In the genomic region with DNA sequence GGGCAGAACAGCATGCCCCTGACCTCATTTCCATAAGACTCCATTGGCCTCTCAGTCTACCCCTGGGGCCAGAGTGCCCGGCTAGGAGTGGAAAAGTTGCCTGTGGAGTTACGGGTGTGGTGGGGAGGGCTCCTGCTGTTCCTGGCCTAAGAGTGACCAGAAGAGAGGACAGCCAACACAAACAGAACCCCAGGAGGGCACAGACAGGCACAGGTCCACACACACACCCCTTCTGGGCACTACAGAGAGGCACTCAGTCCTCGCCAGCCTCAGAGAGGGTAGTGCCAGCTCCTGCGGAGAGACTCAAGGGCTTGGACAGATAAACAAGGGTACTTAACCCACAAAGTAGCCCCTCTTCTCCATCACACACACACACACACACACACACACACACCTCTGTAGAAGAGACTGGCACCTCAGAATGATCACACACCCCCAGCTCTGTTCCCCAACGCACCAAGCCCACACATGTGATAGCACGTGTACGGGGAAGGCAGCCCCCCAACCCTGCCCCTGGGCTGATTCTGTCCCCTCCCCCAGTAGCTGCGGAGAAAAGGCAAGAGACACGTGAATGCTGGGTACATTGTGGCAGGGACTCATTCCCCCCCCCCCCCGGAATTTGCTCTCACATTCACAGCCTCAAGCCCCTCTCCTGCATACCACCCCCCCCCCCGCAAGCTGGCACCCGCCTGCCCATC, we compare ENCODE assay signal across 10 mouse cellular contexts. TPM values are rescaled to one million over a fixed set of nuclear protein-coding genes. Genes with fewer than 3 reads are reported as not detected.
DNase-seq lines count a peak whose midpoint lies in the region; ATAC-seq and TF ChIP-seq lines count a peak whose summit lies in the region.
"Had no signal": no experiment of that assay in that cellular context is flagged by ENCODE, and none has a peak within 500 bp of the region (broad histone marks: within the 10 kb centered on the region; RNA-seq: fewer than 3 reads in every experiment).

No protein-coding gene starts in this region.

- no peaks in the 10 kb centered on the region for H3K36me3 ChIP-seq in heart, postnatal 0 days (replicated peaks; ENCODE audit: control insufficient read depth, insufficient read depth, low read length)
- no peaks in the 10 kb centered on the region for H3K36me3 ChIP-seq in embryonic facial prominence, embryonic 13.5 days
- H3K36me3 ChIP-seq in midbrain, embryonic 11.5 days (ENCODE audit: control insufficient read depth, insufficient read depth, low read length) = no peaks in the 10 kb centered on the region
- no peaks in the 10 kb centered on the region for H3K36me3 ChIP-seq in thymus, adult 2 months (ENCODE audit: control insufficient read depth, insufficient read depth, low read length)

- ATAC-seq in heart, postnatal 0 days (ENCODE audit: insufficient read depth, low read depth) = no peak
- ATAC-seq in embryonic facial prominence, embryonic 13.5 days (ENCODE audit: insufficient number of reproducible peaks, insufficient read depth, low FRiP score, low TSS enrichment, low read depth) = no peak
- ATAC-seq in midbrain, embryonic 11.5 days (ENCODE audit: low FRiP score) = no peak

- no peak for TF ChIP-seq CTCF in heart, postnatal 0 days (IDR thresholded peaks at IDR 0.05; ENCODE audit: low read depth)
- TF ChIP-seq CTCF in thymus, adult 2 months (IDR thresholded peaks at IDR 0.05; ENCODE audit: borderline replicate concordance, control insufficient read depth, extremely low read depth, insufficient read depth, low read length, poor library complexity) = no peak

- 12% methylated on average over 11 of the region's 12 CpGs for WGBS in heart, postnatal 0 days
- WGBS in embryonic facial prominence, embryonic 13.5 days = under 1% methylated on average over 9 of the region's 12 CpGs
- WGBS in midbrain, embryonic 11.5 days = 7% methylated on average over 11 of the region's 12 CpGs
- WGBS in thymus, adult 2 months = 39% methylated on average over 10 of the region's 12 CpGs

- TF ChIP-seq POLR2A in thymus, adult 2 months (IDR thresholded peaks at IDR 0.05; ENCODE audit: control insufficient read depth, extremely low read depth, insufficient read depth, low read length, poor library complexity) = no peak

- H3K9ac ChIP-seq in heart, postnatal 0 days (replicated peaks; ENCODE audit: low read depth, low read length) = no peak overlapping the region
- no peak overlapping the region for H3K9ac ChIP-seq in embryonic facial prominence, embryonic 13.5 days
- H3K9ac ChIP-seq in midbrain, embryonic 11.5 days (ENCODE audit: low read length) = no peak overlapping the region

- peaks cover 35% of the 10 kb centered on the region for H3K27me3 ChIP-seq in heart, postnatal 0 days (ENCODE audit: control insufficient read depth, insufficient read depth, low read length)
- peaks cover 89% of the 10 kb centered on the region for H3K27me3 ChIP-seq in embryonic facial prominence, embryonic 13.5 days
- peaks cover 58% of the 10 kb centered on the region for H3K27me3 ChIP-seq in midbrain, embryonic 11.5 days (ENCODE audit: control insufficient read depth, insufficient read depth, low read length)
- peaks cover 4% of the 10 kb centered on the region; the same call in 1 of the 2 replicates for H3K27me3 ChIP-seq in thymus, adult 2 months (ENCODE audit: control insufficient read depth, insufficient read depth, low read length)

- H3K4me1 ChIP-seq in heart, postnatal 0 days (ENCODE audit: control insufficient read depth, insufficient read depth) = 0 out of 2 replicates have a peak, but pooled peaks cover 4% of the 10 kb centered on the region
- H3K4me1 ChIP-seq in embryonic facial prominence, embryonic 13.5 days = peaks cover 18% of the 10 kb centered on the region
- peaks cover 16% of the 10 kb centered on the region for H3K4me1 ChIP-seq in midbrain, embryonic 11.5 days (ENCODE audit: control insufficient read depth, insufficient read depth, low read length)
- peaks cover 9% of the 10 kb centered on the region for H3K4me1 ChIP-seq in thymus, adult 2 months (replicated peaks; ENCODE audit: control insufficient read depth, insufficient read depth, low read length)

- no peak overlapping the region for H3K27ac ChIP-seq in heart, postnatal 0 days (ENCODE audit: low read depth)
- no peak overlapping the region for H3K27ac ChIP-seq in embryonic facial prominence, embryonic 13.5 days
- H3K27ac ChIP-seq in midbrain, embryonic 11.5 days (ENCODE audit: low read depth, low read length) = no peak overlapping the region
- no peak overlapping the region for H3K27ac ChIP-seq in thymus, adult 2 months (ENCODE audit: control insufficient read depth, insufficient read depth, low read length)
- H3K27ac ChIP-seq: macrophage had no signal

- no peak for DNase-seq in heart, postnatal 0 days (ENCODE audit: low spot score)
- no peak for DNase-seq in heart, adult 9 months (ENCODE audit: low spot score in 2 of 2)
- DNase-seq in kidney, adult 9 months = peak; percentile 59
- peak; percentile 87 for DNase-seq in midbrain, embryonic 11.5 days (ENCODE audit: low spot score, missing footprints)
- DNase-seq in thymus, adult 2 months = no peak
- no peak for DNase-seq in spleen, postnatal 10 days (ENCODE audit: low spot score in 2 of 2)
- no peak for DNase-seq in adrenal gland, postnatal 36 days
- DNase-seq: gastrocnemius, postnatal 25 days had no signal

- peak overlapping the region; percentile 49; the same call in 1 of the 2 replicates for H3K4me3 ChIP-seq in heart, postnatal 0 days (ENCODE audit: low read depth, low read length)
- no peak overlapping the region for H3K4me3 ChIP-seq in embryonic facial prominence, embryonic 13.5 days
- H3K4me3 ChIP-seq in midbrain, embryonic 11.5 days (ENCODE audit: low read depth, low read length) = no peak overlapping the region
- no peak overlapping the region; the same call in 1 of the 2 replicates for H3K4me3 ChIP-seq in thymus, adult 2 months (ENCODE audit: control insufficient read depth, insufficient read depth, low read length)

- no peak for TF ChIP-seq EP300 in heart, postnatal 0 days (IDR thresholded peaks at IDR 0.05; ENCODE audit: low read depth)

- H3K9me3 ChIP-seq in heart, postnatal 0 days (replicated peaks; ENCODE audit: control insufficient read depth, low read length) = no peaks in the 10 kb centered on the region
- no peaks in the 10 kb centered on the region for H3K9me3 ChIP-seq in embryonic facial prominence, embryonic 13.5 days
- no peaks in the 10 kb centered on the region for H3K9me3 ChIP-seq in midbrain, embryonic 11.5 days (ENCODE audit: control insufficient read depth, low read length)

- H3K4me2 ChIP-seq in heart, postnatal 0 days (ENCODE audit: low read depth, low read length) = peak overlapping the region; percentile 71
- H3K4me2 ChIP-seq in embryonic facial prominence, embryonic 13.5 days = peak overlapping the region; percentile 93
- peak overlapping the region; percentile 97; the same call in 1 of the 2 replicates for H3K4me2 ChIP-seq in midbrain, embryonic 11.5 days

RNA-seq across cellular contexts. Expression of a gene that starts 0.7 kb away (rescaled TPM):
- 16.3 and 18.6 TPM in 2 replicates for total RNA-seq in heart, postnatal 0 days (2014; rRNA removed; ENCODE audit: low replicate concordance)
- 32.1 and 38.5 TPM in 2 replicates for polyA plus RNA-seq in heart, postnatal 0 days (2015; fragmentation: Nextera tagmentation; extraction: Ambion mirVana)
- 1.2 and 2.0 TPM in 2 replicates for polyA plus RNA-seq in embryonic facial prominence, embryonic 13.5 days (2015; fragmentation: Nextera tagmentation; extraction: Ambion mirVana)
- 0.78 and 0.91 TPM in 2 replicates for polyA plus RNA-seq in midbrain, embryonic 11.5 days (2014; fragmentation: Nextera tagmentation; extraction: Ambion mirVana)
- polyA plus RNA-seq in thymus, adult 2 months (2012; rRNA removed) = 5.9 and 11.5 TPM in 2 replicates
- not detected for total RNA-seq in adrenal gland, postnatal 36 days (2021)
- polyA plus RNA-seq: macrophage had no signal

RNA-seq across cellular contexts. Expression of a gene that starts 10.6 kb away (rescaled TPM):
- total RNA-seq in heart, postnatal 0 days (2014; rRNA removed; ENCODE audit: low replicate concordance) = 44.8 and 53.6 TPM in 2 replicates
- 34.7 and 35.3 TPM in 2 replicates for polyA plus RNA-seq in heart, postnatal 0 days (2015; fragmentation: Nextera tagmentation; extraction: Ambion mirVana)
- polyA plus RNA-seq in embryonic facial prominence, embryonic 13.5 days (2015; fragmentation: Nextera tagmentation; extraction: Ambion mirVana) = 38.3 and 42.3 TPM in 2 replicates
- 39.7 and 41.5 TPM in 2 replicates for polyA plus RNA-seq in midbrain, embryonic 11.5 days (2014; fragmentation: Nextera tagmentation; extraction: Ambion mirVana)
- 260 and 271 TPM in 2 replicates for polyA plus RNA-seq in thymus, adult 2 months (2012; rRNA removed)
- total RNA-seq in adrenal gland, postnatal 36 days (2021) = 10 to 100 TPM; 22.3 to 23.2 TPM

RNA-seq across cellular contexts. Expression of a gene that starts 18.1 kb away (rescaled TPM):
- not detected in 2 replicates for total RNA-seq in heart, postnatal 0 days (2014; rRNA removed; ENCODE audit: low replicate concordance)
- polyA plus RNA-seq in heart, postnatal 0 days (2015; fragmentation: Nextera tagmentation; extraction: Ambion mirVana) = not detected in 2 replicates
- polyA plus RNA-seq in embryonic facial prominence, embryonic 13.5 days (2015; fragmentation: Nextera tagmentation; extraction: Ambion mirVana) = 0.17 and 0.48 TPM in 2 replicates
- 0.15 and 0.17 TPM in 2 replicates for polyA plus RNA-seq in midbrain, embryonic 11.5 days (2014; fragmentation: Nextera tagmentation; extraction: Ambion mirVana)
- polyA plus RNA-seq in thymus, adult 2 months (2012; rRNA removed) = 0.12 and 0.22 TPM in 2 replicates
- total RNA-seq in adrenal gland, postnatal 36 days (2021) = not detected
- total RNA-seq: gastrocnemius, postnatal 25 days had no signal
- polyA plus RNA-seq: macrophage had no signal

RNA-seq across cellular contexts. Expression of a gene that starts 36.1 kb away (rescaled TPM):
- 293 and 299 TPM in 2 replicates for total RNA-seq in heart, postnatal 0 days (2014; rRNA removed; ENCODE audit: low replicate concordance)
- polyA plus RNA-seq in heart, postnatal 0 days (2015; fragmentation: Nextera tagmentation; extraction: Ambion mirVana) = 455 and 518 TPM in 2 replicates
- polyA plus RNA-seq in embryonic facial prominence, embryonic 13.5 days (2015; fragmentation: Nextera tagmentation; extraction: Ambion mirVana) = 0.89 and 1.1 TPM in 2 replicates
- not detected in 2 replicates for polyA plus RNA-seq in midbrain, embryonic 11.5 days (2014; fragmentation: Nextera tagmentation; extraction: Ambion mirVana)
- 9.9 and 83.8 TPM in 2 replicates for polyA plus RNA-seq in thymus, adult 2 months (2012; rRNA removed)
- total RNA-seq in adrenal gland, postnatal 36 days (2021) = 1 to 10 TPM in 1 of 2 experiments, under 1 TPM in 1; 0.43 to 1.2 TPM

RNA-seq across cellular contexts. Expression of a gene that starts 38.7 kb away (rescaled TPM):
- total RNA-seq in heart, postnatal 0 days (2014; rRNA removed; ENCODE audit: low replicate concordance) = 4.2 TPM in 1 of 2 replicates, not detected in the other
- polyA plus RNA-seq in heart, postnatal 0 days (2015; fragmentation: Nextera tagmentation; extraction: Ambion mirVana) = 0.26 TPM in 1 of 2 replicates, not detected in the other
- polyA plus RNA-seq in embryonic facial prominence, embryonic 13.5 days (2015; fragmentation: Nextera tagmentation; extraction: Ambion mirVana) = 0.45 and 1.3 TPM in 2 replicates
- not detected in 2 replicates for polyA plus RNA-seq in midbrain, embryonic 11.5 days (2014; fragmentation: Nextera tagmentation; extraction: Ambion mirVana)
- polyA plus RNA-seq in thymus, adult 2 months (2012; rRNA removed) = 0.77 and 1.3 TPM in 2 replicates
- total RNA-seq in adrenal gland, postnatal 36 days (2021) = 100 to 1,000 TPM; 363 to 581 TPM
- polyA plus RNA-seq: macrophage had no signal

Comparison
In these comparisons a context has a peak if more than half of its experiments do, and no peak if none do; other contexts are left out.
1. DNase-seq: peak in kidney, adult 9 months (single experiment) and midbrain, embryonic 11.5 days (single experiment); none in heart, postnatal 0 days (single experiment), heart, adult 9 months (0 of 2), thymus, adult 2 months (single experiment), spleen, postnatal 10 days (0 of 2) and adrenal gland, postnatal 36 days (0 of 2).
2. Peak in every context shown above with its lines, with median percentiles within 50 percentile points of each other: H3K4me2 ChIP-seq.